Mouse (Mus musculus) NIH3T3 (cell line): Measurements from ENCODE around the gene Bag3.

Experiments used
- DNase-seq: peaks from one replicate; pipeline ENCODE4 v3.0.0-alpha.2; 2012; ENCODE audit warnings: low read depth

The Bag3 gene

DNA sequence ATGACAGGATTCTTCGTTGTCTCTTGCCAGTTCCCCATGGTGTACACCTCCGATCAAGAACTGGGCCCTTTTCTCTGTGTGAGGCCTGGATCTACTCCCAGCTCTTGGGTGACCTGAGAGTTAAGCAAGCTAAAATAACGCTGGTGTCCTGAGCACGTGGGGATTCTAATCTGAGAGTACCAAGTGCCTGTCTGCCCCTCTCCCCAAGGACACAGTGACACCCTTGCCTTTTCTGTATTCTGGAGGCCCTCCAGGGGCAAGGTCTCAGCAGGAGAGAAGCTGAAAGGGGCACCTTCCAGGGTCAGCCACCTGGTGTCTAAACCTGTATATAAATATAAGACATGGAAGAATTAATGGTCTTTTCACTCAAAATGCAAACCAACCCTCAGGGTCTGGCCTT lies 14.3 kb downstream of the Bag3 start:
- no peak for DNase-seq

DNA sequence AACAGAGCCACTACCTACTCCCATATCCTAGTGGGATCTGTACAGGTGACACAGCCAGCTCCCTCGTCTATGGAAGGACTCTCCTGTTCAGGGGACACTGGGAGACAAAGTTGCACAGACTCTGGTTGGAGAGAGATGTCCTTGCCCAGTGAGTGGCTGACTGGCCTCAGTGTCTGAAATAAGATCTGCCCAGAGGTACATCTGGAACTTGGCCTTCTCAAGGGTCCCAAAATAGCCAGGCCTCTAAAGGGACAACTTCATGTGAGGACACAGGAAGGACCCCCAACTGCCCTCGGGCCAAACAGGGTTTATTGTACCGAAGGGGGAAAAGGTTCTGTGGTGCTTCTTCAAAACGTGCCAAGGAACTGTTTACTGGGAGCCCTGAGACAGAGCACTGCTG lies 14.8 kb downstream of the Bag3 start:
- no peak for DNase-seq

DNA sequence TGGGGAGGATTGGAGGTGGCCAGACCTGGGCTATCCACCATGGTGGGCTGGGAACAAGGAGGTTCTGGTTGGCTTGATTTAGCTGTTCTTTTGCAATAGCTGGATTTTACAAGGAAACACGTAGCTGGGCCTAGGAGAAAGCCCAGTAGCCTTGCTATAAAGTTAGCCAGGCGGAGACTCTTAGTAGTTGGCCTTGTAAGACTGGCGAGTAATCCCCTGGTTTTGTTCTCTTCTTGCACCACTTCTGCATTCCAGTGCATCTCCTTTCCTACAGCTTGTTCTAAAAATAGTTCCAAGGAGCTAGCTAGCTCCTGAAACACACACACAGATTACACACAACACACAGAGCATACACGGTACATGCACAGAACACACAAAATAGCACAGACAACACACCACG lies 15.4 kb downstream of the Bag3 start:
- DNase-seq: peak; percentile 67

DNA sequence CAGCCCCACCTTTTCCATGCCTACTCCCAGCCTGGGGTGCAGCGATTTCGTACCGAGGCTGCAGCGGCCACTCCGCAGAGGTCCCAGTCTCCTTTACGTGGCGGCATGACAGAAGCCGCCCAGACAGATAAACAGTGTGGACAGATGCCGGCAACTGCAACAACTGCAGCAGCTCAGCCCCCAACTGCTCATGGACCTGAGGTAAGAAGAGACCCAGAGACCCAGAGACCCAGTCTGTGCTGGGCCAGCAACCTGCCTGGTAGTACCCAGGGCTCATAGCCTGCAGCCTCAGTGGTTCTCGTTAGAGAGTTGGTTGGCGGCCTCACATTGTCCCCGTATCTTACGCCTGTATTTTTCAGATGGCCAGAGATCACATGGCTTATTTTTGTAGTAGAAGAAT lies 16.7 kb downstream of the Bag3 start:
- DNase-seq: no peak

DNA sequence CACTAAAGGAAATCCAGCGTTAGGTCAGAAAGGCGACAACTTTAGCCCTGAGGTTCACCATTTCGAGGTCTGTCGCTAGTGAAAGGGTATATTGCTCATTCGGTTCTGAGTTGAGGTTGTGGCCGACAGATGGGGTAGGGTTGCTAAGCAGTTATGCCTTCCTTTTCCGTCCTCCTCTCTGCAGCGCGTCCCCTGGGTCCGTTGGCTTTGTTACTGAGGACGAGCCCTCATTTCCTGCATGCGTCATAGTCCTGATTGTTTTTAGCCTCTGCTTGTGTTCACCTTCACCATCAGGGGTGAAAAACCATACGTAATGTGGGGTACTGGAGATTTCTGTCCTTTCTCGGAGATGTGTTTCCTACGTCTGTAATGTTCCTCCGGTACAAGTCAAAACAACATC lies 17.3 kb downstream of the Bag3 start:
- DNase-seq: no peak

DNA sequence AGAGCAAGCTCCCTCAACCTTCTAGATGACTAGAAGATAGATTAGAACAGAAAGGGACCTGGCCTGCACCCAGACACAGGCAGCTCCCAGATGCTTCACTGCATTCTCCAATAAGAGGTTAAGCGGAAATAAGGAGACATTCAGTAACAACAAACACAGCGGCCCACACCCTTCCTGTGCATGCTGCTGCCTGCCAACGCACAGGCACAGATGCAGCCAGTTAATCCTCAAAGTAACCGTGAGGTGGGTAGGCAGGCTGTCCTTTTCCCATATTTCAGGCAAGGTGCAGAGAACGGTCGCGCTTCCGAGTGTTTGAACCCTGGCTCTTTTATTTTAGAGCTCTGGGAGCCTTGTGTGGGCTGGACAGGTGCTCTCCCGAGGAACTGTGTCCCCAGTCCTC lies 17.8 kb downstream of the Bag3 start:
- no peak for DNase-seq

DNA sequence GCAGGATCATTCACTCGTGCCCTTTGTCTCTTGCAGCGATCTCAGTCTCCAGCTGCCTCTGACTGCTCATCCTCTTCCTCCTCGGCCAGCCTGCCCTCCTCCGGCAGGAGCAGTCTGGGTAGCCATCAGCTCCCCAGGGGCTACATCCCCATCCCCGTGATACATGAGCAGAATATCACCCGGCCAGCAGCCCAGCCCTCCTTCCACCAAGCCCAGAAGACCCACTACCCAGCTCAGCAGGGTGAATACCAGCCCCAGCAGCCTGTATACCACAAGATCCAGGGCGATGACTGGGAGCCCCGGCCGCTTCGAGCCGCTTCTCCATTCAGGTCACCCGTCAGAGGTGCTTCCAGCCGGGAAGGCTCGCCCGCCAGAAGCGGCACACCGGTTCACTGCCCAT lies 18.4 kb downstream of the Bag3 start:
- no peak for DNase-seq

DNA sequence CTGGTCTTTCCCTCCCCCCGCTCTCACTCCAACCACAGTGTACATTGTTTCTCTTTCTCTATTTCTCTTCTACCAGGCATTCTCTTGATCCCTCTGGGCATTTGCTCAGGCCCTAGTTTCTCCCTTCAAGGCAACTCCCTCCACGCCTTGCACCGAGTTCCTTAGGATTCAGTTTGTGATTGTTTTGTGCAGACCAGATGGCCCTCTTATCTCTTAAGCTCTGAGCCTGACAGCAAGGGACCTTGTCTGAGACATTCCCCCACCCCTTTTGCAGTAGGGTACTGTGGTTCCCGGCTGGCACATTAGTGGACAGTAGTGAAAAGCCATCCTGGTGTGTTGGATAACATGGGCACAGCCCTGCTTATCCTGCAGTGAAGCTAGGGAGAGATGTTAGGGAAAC lies 19.1 kb downstream of the Bag3 start:
- no peak for DNase-seq

DNA sequence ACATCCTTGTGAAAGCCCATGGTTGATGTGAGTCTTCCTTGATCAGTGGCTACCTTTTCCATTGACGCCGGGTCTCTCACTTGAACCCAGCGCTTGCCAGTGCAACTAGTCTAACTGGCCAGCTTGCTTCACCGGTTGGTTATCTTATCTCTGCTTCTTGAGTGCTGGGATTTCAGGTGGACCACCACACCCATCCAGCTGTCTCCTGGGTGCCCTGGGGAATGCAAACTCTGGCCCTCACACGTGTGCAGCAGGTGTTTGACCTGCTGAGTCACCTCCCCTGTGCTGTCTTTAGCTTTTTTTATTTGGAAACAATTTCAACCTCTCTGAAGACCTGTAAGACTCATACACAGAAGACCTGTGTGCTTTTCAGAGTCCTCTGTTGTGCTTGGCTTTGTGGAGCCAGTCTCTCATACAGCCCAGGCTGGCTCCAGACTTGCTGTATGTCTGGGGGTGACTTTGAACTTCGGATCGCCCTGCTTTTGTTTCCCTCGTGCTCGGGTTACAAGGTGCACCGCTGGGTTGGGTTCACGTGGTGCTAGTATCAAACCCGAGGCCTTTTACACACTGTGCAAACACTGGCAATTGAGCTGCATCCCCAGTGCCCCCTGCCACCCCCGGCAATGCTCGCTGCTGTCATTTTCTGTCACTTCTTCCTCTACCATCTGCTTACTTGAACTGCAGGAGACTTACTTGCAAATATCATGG lies 19.9 kb downstream of the Bag3 start:
- no peak for DNase-seq

DNA sequence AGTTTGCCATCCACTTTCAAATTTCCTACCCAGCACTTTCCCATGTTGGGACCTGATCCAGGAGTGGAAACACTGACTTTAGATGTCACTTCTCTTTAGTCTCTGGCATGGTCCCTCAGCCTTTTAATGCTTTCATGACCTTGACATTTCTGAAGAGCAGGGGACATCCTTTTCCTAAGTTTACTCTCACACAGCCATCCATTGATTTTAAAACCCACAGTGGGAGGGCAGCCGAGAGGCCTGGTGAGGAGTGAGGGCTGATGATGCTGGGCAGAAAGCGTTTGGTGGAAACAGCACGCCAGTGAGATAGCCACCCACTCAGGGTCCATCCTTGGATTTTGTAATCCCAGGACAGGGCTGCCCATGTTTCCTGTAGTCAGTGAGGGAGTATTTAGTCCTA lies 20.5 kb downstream of the Bag3 start:
- DNase-seq: no peak

DNA sequence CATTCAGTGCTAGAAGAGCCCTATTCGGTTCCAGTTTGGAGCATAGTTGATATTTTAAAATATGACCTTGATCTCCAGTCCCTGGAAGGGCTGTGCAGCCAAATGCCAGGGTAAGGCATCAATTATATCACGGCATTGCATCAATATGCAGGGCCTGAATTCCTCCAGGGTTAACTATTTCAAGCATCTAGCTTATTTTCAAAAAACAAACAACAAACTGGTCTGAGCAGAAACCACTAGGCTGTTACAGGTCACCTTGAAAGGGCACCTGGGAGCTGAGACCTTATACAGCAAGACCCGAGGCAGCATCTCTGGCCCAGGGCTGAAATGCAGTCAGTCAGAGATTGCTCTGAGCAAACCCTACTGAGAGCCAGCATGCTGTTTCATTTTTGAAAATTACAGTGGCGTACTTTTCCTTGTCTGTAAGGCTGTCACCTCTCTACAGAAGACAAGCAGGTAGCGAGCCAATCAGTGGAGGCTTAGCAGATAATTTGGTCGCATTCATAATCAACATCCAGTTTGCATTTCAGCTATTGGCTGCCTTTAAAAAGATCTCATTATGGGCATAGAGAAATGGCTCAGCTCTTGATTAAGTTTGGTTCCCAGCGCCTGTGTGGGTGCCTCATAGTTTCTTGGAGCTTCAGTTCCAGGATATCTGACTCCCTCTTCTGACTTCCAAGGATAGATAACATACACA lies 21.3 kb downstream of the Bag3 start:
- DNase-seq: no peak

DNA sequence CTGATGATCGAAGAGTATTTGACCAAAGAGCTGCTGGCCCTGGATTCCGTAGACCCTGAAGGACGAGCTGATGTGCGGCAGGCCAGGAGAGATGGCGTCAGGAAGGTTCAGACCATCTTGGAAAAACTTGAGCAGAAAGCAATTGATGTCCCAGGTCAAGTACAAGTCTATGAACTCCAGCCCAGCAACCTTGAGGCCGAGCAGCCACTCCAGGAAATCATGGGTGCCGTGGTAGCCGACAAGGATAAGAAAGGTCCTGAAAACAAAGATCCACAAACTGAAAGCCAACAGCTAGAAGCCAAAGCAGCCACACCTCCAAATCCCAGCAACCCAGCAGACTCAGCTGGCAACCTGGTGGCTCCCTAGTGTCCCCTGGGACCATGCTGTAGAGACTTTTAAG lies 22.6 kb downstream of the Bag3 start:
- no peak for DNase-seq

DNA sequence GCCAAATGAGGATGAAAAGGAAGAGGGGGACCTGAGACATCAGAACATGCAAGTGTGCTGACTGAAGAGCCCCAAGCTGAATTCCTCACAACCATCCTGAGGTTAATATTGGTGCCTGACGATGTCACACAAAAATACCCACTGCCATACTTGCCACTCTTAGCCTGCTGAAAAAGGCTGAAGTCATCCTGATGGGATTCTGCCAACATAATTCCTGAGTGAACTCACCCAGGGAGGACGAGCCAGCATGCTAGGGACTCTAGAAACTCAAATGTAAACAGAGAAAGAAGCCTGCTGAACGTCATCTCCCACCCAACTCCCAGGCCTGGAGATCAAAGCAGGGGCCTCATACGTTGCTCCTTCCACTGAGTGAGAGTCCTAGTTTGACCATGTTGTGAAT lies 25.7 kb downstream of the Bag3 start:
- DNase-seq: peak; percentile 66

DNA sequence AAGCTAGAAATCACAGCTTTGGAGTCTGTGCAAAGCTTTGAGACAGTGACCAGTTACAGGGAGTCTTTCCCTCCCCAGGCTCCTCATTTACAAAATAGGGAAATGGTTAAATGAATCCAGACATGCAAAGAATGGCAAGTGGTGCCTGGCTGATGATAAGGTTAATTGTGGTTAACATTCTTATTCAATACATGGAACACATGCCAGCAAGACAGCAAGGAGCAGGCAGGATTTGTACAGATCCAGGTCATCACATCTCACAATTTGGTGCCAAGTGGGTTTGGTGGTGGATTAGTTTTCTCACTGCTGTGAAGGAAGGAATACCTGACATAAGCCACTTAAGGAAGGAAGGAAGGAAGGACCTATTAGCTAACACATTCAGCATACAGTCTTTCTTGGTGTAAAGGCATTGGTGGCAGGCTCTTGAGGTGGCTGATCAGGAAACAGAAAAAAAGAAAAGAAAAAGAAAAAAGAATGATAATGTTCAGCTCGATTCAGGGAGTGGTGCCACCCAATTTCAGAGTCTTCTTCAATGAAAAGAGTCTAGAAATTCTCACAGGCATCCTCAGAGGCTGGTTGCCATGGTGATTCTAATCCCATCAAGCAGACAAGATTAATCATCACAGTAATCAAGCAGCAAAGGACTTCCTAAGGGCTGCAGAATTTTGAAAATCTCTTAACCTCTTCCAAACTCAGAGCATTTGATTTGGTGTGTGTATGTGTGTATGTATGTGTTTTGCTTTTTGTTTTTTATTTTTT lies 27.1 kb downstream of the Bag3 start:
- DNase-seq: peak; percentile 35

DNA sequence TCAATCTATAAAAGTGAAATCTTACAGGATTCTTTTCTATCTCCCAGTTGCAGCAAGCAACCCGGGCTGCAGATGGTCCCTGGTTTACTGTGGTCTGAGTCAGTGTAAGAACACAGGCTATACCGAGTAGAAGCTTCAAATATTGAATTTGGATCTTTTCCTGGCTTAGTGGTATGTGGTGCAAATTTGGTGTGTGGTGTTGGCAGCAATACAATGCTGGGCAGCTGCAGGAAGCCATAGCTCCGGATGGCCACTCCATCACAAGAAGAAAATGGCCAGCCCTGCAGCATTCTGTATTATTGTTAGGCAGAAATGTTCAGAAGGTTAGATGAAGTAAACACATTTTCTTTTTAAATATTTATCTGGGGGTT lies 27.7 kb downstream of the Bag3 start:
- peak; percentile 20 for DNase-seq

DNA sequence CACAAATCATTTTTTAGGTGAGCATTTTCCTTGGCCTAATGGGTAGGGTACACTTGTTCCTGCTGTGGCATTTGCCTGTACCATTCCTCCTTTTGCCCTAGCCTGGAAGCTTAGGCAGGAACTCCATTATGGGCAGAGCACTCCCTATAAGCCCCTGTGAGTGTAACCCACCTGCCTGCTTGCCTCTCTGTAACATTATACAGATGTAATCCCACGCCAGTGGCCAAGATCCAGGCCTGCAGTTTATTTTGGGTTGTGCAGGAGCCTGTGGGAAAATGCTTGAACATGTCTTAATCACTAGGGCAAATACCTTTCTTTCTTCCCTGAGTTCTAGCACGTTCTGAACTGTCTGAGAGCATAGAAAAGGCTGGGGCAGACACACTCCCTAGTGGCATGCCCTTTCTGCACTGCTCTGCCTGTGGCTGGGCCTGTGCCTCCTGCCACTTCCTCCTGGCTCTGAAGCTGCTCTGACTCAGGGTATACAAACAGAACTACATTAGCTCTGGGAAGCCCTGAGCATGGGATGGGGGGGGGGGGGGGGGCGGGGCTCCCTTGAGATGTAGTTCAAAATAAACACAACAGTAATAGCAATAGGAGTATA lies 29.8 kb downstream of the Bag3 start:
- DNase-seq: peak; percentile 76

DNA sequence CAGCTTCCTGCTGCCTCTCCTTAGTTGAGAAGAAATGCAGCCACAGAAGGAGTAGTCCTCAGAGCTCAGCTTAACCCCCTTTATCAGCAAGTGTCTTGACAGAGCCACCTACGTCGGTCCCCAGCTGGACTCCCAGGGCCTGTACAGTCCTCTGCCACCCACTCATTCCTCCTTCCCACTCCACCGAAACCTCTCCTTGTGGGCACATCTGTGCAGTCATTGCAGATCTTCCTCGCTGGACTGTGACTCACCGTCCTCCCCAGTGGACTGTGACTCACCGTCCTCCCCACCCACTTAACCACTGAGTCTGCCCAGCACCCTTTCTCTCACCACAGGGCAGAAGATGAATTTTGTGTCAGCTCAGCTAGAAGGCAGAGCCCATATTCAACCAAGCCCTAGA lies 31.1 kb downstream of the Bag3 start:
- peak; percentile 82 for DNase-seq

DNA sequence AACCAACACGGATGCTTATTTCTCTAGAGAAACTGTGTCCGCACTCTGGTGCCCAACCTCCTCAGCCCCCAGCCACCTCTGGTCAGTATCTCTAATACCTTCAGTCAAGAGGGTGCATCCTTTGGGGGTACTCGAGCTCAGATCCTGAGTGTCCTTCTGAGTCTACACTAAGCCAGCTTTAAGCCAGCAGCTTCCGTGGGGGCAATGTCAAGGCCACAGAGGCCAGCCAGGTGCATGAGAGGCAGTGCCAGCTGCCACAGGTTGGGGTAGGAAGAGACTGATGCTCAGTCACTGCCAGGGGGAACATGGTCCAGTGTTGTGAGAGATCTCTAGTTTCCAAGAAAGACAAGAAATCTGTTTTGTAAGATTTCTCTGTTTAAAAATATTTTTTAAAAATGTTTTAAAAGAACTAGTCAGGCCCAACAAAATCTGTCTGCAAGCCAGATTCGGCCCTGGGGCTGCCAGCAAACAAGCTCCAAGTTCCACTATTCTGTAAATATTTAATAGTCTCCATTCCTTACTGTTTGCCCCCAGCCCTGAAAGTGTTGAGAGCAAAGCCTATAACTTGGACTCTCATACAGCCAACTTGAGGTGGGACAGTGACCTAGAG lies 31.8 kb downstream of the Bag3 start:
- DNase-seq: peak; percentile 55

DNA sequence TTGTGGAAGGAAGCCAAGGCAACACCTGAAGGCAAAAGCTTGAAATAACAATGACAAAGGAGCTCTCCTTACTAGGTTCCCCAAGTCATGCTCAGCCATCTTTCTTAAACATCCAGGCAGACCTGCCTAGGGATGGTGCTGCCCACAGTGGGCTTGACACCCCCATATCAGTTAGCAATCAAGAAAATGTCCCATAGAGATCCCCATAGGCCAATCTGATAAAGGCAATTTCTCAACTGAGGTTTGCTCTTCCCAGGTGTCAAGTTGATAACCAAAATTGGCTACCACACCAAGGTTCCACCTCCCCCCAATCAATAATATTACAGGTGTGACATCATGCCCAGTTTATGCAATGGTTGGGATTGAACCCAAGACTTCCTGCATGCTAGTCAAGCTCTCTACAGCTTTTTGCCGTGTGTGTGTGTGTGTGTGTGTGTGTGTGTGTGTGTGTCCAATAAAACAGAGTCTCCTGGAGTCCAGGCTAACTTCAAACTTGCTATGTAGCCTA lies 33.6 kb downstream of the Bag3 start:
- DNase-seq: no peak

DNA sequence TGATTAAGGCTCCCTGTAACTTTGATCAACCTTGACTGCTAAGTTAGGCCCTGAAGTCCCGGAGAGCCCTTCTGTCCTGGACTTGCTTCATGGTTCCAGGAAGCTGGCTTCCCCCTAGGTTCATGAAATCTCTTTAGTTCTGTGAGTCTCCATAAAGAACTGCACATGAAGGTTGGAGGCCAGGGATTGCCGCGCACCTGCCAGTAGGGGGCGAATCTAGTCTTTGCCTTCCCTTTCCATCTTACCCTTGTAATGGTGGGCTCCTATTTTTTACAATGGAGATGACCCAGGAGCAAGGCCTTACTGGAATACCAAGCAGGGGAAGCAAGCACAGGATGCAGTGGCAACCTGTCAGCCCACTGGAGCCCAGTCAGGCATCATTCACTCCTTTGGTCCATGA lies 40.0 kb downstream of the Bag3 start:
- DNase-seq: peak; percentile 41

DNA sequence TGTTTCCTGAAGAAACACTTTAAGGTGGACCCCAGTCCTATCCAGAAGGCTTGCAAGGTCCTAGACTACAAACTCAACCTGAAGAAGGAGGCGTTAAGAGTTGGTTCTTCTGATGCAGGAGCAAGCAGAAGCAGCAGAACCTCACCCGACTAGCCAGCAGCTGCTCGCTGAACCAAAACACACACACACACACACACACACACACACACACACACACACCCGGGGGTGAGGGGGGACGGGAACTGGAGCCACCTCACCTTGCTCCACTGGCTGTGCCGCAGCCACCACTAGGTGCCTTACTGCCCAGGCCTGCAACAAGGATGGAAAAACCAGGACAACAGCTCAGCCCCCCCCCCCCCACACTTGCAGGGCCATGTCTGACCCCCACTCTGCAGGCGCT lies 42.9 kb downstream of the Bag3 start:
- DNase-seq: no peak

DNA sequence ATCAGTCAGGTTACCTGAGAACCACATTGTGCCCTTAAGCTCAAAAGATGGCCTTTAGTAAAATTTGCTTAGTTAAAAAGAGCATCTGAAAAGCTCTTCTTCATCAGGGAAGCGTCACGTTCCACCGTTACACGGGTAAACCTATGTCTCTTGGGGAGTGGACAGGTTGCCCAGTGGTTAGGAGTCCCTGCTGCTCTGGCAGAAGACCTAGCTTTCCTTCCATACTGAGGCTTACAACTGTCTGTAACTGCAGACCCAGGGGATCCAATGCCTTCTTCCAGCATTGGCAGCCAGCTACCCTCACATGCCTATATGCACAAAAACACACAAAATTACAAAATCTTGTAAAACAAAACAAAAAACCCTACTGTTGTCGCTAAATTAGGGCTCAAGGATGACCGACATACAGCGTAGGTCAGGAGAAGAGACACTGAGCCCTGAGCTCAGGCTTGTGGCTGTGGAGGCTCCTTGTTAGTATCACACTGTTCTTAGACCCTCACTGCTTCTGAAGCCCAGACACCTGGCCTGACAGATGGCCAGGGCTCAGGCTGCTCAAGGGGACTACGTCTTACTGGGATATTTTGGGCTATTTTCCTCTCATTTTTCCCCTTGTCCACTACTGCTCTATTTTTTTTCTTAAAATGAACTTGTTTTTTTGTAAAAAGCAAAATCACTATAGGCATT lies 44.3 kb downstream of the Bag3 start:
- no peak for DNase-seq
